ENCODE assay signal across 11 mouse cellular contexts in genomic region chr16:32813362-32813761, GRCm38 (mm10). TPM values are rescaled to one million over a fixed set of nuclear protein-coding genes. Genes with fewer than 3 reads are reported as not detected.
DNase-seq lines count a peak whose midpoint lies in the region; ATAC-seq and TF ChIP-seq lines count a peak whose summit lies in the region.
"Had no signal": no experiment of that assay in that cellular context is flagged by ENCODE, and none has a peak within 500 bp of the region (broad histone marks: within the 10 kb centered on the region; RNA-seq: fewer than 3 reads in every experiment).

No protein-coding gene starts in this region.

- H3K36me3 ChIP-seq in hindbrain, postnatal 0 days (ENCODE audit: insufficient read depth, low read length), result no peaks in the 10 kb centered on the region
- H3K36me3 ChIP-seq in hindbrain, embryonic 10.5 days, result no peaks in the 10 kb centered on the region
- H3K36me3 ChIP-seq in MEL (ENCODE audit: control insufficient read depth in 1 of 2, insufficient read depth in 2 of 2, low read length in 2 of 2), result peaks cover 0 to 3% of the 10 kb centered on the region in 2 experiments; a peak in 1 of 4 replicates
- H3K36me3 ChIP-seq in liver, embryonic 12.5 days, result no peaks in the 10 kb centered on the region

- TF ChIP-seq EP300 in MEL (IDR thresholded peaks at IDR 0.05; ENCODE audit: low read depth in 1 of 2, low read length in 2 of 2), result no peak

- no peak for TF ChIP-seq POLR2A in MEL (IDR thresholded peaks at IDR 0.05; ENCODE audit: control insufficient read depth in 1 of 2, insufficient read depth in 1 of 2, low read depth in 1 of 2, low read length in 2 of 2, poor library complexity in 1 of 2)

- no peak for ATAC-seq in hindbrain, postnatal 0 days
- no peak for ATAC-seq in liver, embryonic 12.5 days

- H3K27me3 ChIP-seq in hindbrain, postnatal 0 days (ENCODE audit: insufficient read depth, low read length), result no peaks in the 10 kb centered on the region
- H3K27me3 ChIP-seq in hindbrain, embryonic 10.5 days (ENCODE audit: insufficient read depth, poor library complexity, severe bottlenecking), result peaks cover 10% of the 10 kb centered on the region; the same call in 1 of the 2 replicates
- H3K27me3 ChIP-seq in MEL (ENCODE audit: control insufficient read depth in 1 of 2, insufficient read depth in 2 of 2, low read length in 2 of 2), result no peaks in the 10 kb centered on the region
- H3K27me3 ChIP-seq in liver, embryonic 12.5 days (replicated peaks), result peaks cover 15% of the 10 kb centered on the region; the same call in 1 of the 2 replicates

- intact Hi-C loops in left cerebral cortex, postnatal 10 days (cut with DNase I), result no loop called here

- H3K27ac ChIP-seq in hindbrain, postnatal 0 days, result no peak overlapping the region
- H3K27ac ChIP-seq in hindbrain, embryonic 10.5 days, result no peak overlapping the region
- H3K27ac ChIP-seq in MEL (ENCODE audit: control insufficient read depth, low read depth, low read length), result no peak overlapping the region
- no peak overlapping the region for H3K27ac ChIP-seq in liver, embryonic 12.5 days

- no peaks in the 10 kb centered on the region for H3K9me3 ChIP-seq in hindbrain, postnatal 0 days (ENCODE audit: low read length)
- no peaks in the 10 kb centered on the region for H3K9me3 ChIP-seq in hindbrain, embryonic 10.5 days
- H3K9me3 ChIP-seq in MEL (replicated peaks; ENCODE audit: insufficient read depth, low read length), result no peaks in the 10 kb centered on the region
- no peaks in the 10 kb centered on the region for H3K9me3 ChIP-seq in liver, embryonic 12.5 days (replicated peaks)

- H3K9ac ChIP-seq in hindbrain, postnatal 0 days (replicated peaks; ENCODE audit: low read length), result no peak overlapping the region
- peak overlapping the region; percentile 80 for H3K9ac ChIP-seq in MEL (ENCODE audit: control insufficient read depth, low read depth, low read length, poor library complexity, severe bottlenecking)
- H3K9ac ChIP-seq in liver, embryonic 12.5 days, result no peak overlapping the region

- no peak for DNase-seq in hindbrain, postnatal 0 days (ENCODE audit: low spot score)
- no peak for DNase-seq in hindbrain, embryonic 10.5 days (ENCODE audit: low spot score)
- DNase-seq in 416B (ENCODE audit: low read depth) (peak; percentile 68), MEL (ENCODE audit: low read depth, low spot score) (peak; percentile 81)
- no peak for DNase-seq in right cerebral cortex, adult 2 months (ENCODE audit: low spot score in 2 of 2)
- DNase-seq in left cerebral cortex, postnatal 10 days (ENCODE audit: extremely low spot score in 1 of 2, low spot score in 2 of 2), result no peak
- no peak for DNase-seq in cerebellum, adult 9-11 months

- H3K4me1 ChIP-seq in hindbrain, postnatal 0 days (ENCODE audit: insufficient read depth, low read length), result 0 out of 2 replicates have a peak, but pooled peaks cover 3% of the 10 kb centered on the region
- peaks cover 21% of the 10 kb centered on the region for H3K4me1 ChIP-seq in hindbrain, embryonic 10.5 days (replicated peaks)
- peaks cover 0 to 7% of the 10 kb centered on the region in 2 experiments; a peak in 2 of 4 replicates for H3K4me1 ChIP-seq in MEL (ENCODE audit: control insufficient read depth in 1 of 2, insufficient read depth in 2 of 2, low read length in 2 of 2)
- H3K4me1 ChIP-seq in liver, embryonic 12.5 days, result peaks cover 12% of the 10 kb centered on the region

- H3K4me3 ChIP-seq in hindbrain, postnatal 0 days (ENCODE audit: low read length), result no peak overlapping the region
- no peak overlapping the region for H3K4me3 ChIP-seq in hindbrain, embryonic 10.5 days
- H3K4me3 ChIP-seq in MEL (ENCODE audit: control insufficient read depth in 1 of 2, insufficient read depth in 1 of 2, low read depth in 2 of 2, low read length in 2 of 2), result peak overlapping the region; percentile 72 to 87
- H3K4me3 ChIP-seq in liver, embryonic 12.5 days, result no peak overlapping the region

- no peaks in the 10 kb centered on the region for H3K79me2 ChIP-seq in MEL (ENCODE audit: control insufficient read depth, insufficient read depth, low read length, poor library complexity)

- TF ChIP-seq CTCF in hindbrain, postnatal 0 days (IDR thresholded peaks at IDR 0.05; ENCODE audit: low read depth), result no peak
- peak; percentile 36 to 81 (median 65) for TF ChIP-seq CTCF in MEL (IDR thresholded peaks at IDR 0.05 in 2 of 3, conservative IDR thresholded peaks at IDR 0.05 in 1 of 3; ENCODE audit: control insufficient read depth in 1 of 3, insufficient read depth in 1 of 3, low read depth in 2 of 3, low read length in 3 of 3, poor library complexity in 1 of 3, severe bottlenecking in 1 of 3)

- 49% methylated on average over 9 of the region's 9 CpGs for WGBS in hindbrain, postnatal 0 days
- 47% methylated on average over 9 of the region's 9 CpGs for WGBS in hindbrain, embryonic 10.5 days
- WGBS in liver, embryonic 12.5 days (ENCODE audit: insufficient replicate concordance), result 36% methylated on average over 9 of the region's 9 CpGs

- peak; percentile 57 for TF ChIP-seq RAD21 in MEL (IDR thresholded peaks at IDR 0.05; ENCODE audit: low read depth, low read length)

- peak overlapping the region; percentile 35; the same call in 1 of the 2 replicates for H3K4me2 ChIP-seq in hindbrain, postnatal 0 days (ENCODE audit: low read depth, low read length)
- H3K4me2 ChIP-seq in liver, embryonic 12.5 days, result peak overlapping the region; percentile 60

TF ChIP-seq in MEL, 35 proteins besides CTCF, POLR2A, EP300 and RAD21:
- TF ChIP-seq HCFC1 (IDR thresholded peaks at IDR 0.05; ENCODE audit: low read depth, low read length) (0 out of 2 replicates have a peak, but pooled peaks have one; percentile 7), ZKSCAN1 (IDR thresholded peaks at IDR 0.05; ENCODE audit: low read depth, low read length) (no peak), MAX (IDR thresholded peaks at IDR 0.05; ENCODE audit: low read length) (peak; percentile 81), SIN3A (IDR thresholded peaks at IDR 0.05; ENCODE audit: low read length) (peak; percentile 74), MXI1 (IDR thresholded peaks at IDR 0.05; ENCODE audit: low read depth, low read length) (peak; percentile 94), MAFK (IDR thresholded peaks at IDR 0.05; ENCODE audit: borderline replicate concordance, low read depth, low read length) (no peak), MYC (IDR thresholded peaks at IDR 0.05; ENCODE audit: low read depth, low read length) (peak; percentile 95), POLR2AphosphoS2 (IDR thresholded peaks at IDR 0.05; ENCODE audit: low read length) (no peak), SMC3 (IDR thresholded peaks at IDR 0.05; ENCODE audit: low read depth, low read length) (peak; percentile 57)

RNA-seq across cellular contexts. Expression of gene Smbd1, which starts 3.1 kb away (rescaled TPM):
- total RNA-seq in hindbrain, postnatal 0 days (2014; rRNA removed), result not detected in 2 replicates
- not detected in 2 replicates for polyA plus RNA-seq in hindbrain, postnatal 0 days (2015; fragmentation: Nextera tagmentation; extraction: Ambion mirVana)
- polyA plus RNA-seq in hindbrain, embryonic 10.5 days (2016; fragmentation: Nextera tagmentation; extraction: Ambion mirVana), result not detected in 2 replicates
- not detected in 2 replicates for total RNA-seq in MEL (2012; rRNA removed)
- not detected for polyA plus RNA-seq in MEL (2012; ENCODE audit: insufficient read depth in 1 of 2, insufficient read length in 2 of 2, low read depth in 1 of 2, low replicate concordance in 2 of 2, missing spikeins in 1 of 2)
- polyA plus RNA-seq in liver, embryonic 12.5 days (2016; fragmentation: Nextera tagmentation; extraction: Ambion mirVana), result not detected in 2 replicates
- not detected for total RNA-seq in left cerebral cortex, postnatal 10 days (2021)
- total RNA-seq: adrenal gland, postnatal 25 days; layer of hippocampus, adult 18-20 months; neutrophil, adult 5-6 weeks had no signal

RNA-seq across cellular contexts. Expression of gene Muc20, which starts 16.1 kb away (rescaled TPM):
- not detected in 2 replicates for total RNA-seq in hindbrain, postnatal 0 days (2014; rRNA removed)
- polyA plus RNA-seq in hindbrain, postnatal 0 days (2015; fragmentation: Nextera tagmentation; extraction: Ambion mirVana), result not detected in 2 replicates
- polyA plus RNA-seq in hindbrain, embryonic 10.5 days (2016; fragmentation: Nextera tagmentation; extraction: Ambion mirVana), result 0.09 TPM in 1 of 2 replicates, not detected in the other
- total RNA-seq in MEL (2012; rRNA removed), result not detected in 2 replicates
- not detected for polyA plus RNA-seq in MEL (2012; ENCODE audit: insufficient read depth in 1 of 2, insufficient read length in 2 of 2, low read depth in 1 of 2, low replicate concordance in 2 of 2, missing spikeins in 1 of 2)
- not detected in 2 replicates for polyA plus RNA-seq in liver, embryonic 12.5 days (2016; fragmentation: Nextera tagmentation; extraction: Ambion mirVana)
- total RNA-seq in left cerebral cortex, postnatal 10 days (2021), result not detected
- total RNA-seq: layer of hippocampus, adult 18-20 months had no signal

Comparison
In these comparisons a context has a peak if more than half of its experiments do, and no peak if none do; other contexts are left out.
1. DNase-seq: peak in 416B (single experiment) and MEL (single experiment); none in hindbrain, postnatal 0 days (single experiment), hindbrain, embryonic 10.5 days (single experiment), right cerebral cortex, adult 2 months (0 of 2), left cerebral cortex, postnatal 10 days (0 of 2) and cerebellum, adult 9-11 months (single experiment).
2. H3K4me3 ChIP-seq: peak in MEL (2 of 2); none in hindbrain, postnatal 0 days (single experiment), hindbrain, embryonic 10.5 days (single experiment) and liver, embryonic 12.5 days (single experiment).